Mouse (Mus musculus): ENCODE measurements at regions not wholly inside any gene's neighbourhood (a gene's known extent, or its start where the extent isn't known, plus 50 kb on each side); places are given as distances from the start of the nearest gene placed in this dataset.

DNA sequence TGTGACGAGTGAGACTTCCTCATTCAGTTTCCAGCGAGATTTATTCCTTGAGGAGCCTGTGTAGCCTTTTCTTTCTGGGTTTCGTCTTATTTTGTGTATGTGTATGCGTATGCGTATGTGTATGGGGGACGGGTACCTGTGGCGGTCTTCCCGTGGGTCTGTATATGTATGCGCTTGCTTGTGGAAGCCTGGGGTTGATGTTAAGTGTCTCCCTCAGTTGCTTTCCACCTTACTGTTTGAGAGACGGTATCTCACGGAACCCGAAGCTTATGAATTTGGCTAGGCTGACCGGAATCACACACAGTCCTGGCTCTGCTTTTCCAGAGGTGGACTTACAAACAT, 87.1 kb downstream of the Ankrd50 start:
- no peak for DNase-seq (ENCODE audit: low spot score)

DNA sequence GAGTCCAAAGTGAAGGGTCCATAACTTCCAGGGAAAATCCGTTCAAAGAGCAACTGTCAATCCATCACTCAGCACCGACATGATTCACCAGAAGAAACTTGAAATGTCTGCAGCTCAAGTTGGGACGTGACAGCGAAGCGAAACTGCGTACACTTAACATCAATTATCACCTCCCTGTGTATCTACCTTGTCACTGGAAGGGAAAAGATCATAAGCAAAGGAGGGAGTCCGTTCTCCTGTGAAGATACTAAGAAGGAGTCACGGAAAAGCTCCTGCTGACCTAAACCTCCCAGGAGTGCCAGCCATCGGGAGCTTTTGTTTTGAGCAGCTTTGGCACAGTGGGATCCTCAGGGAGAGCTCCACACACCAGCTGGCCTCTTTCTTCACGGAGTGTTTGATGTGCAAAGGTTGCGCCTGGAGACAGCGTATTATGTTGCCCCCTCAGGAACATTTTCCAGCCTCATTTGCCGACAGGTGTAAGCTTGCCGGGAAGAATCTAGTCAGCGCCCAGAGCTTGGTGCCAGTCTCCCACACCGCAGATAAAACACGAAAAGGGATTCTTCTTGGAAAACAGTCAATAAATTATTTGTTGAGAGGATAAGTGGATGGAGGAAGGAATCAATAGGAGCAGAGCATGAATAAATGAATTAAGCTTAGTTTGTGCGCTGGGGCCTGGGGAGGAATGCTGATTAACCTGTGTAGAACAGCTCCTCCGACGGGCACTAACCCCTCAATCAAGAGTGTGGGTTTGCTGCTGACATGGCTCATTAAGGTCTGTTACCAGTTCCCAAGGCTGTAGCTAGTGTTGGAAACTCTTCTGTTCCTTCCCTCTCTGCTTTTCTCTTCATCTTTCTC, 87.7 kb downstream of the Ankrd50 start:
- DNase-seq (ENCODE audit: low spot score), result no peak

DNA sequence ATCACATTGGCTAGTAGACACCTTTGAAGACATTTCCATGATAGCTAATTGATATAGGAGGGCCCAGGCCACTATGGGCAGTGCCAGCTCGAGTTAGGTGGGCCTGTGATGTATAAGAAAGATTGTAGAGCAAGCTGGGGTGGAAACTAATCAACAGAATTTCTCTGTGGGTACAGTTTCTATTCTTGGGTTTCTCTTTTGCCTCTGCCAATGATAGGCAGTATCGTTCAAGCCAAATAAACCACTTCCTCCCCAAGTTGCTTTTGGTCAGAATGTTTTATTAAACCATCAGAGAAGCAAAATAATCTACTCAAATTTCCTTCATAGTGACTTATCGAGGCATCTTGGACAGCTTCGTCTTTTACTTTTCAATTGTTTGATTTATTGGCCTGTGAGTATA, 90.3 kb downstream of the Ankrd50 start:
- DNase-seq (ENCODE audit: low spot score), result no peak

DNA sequence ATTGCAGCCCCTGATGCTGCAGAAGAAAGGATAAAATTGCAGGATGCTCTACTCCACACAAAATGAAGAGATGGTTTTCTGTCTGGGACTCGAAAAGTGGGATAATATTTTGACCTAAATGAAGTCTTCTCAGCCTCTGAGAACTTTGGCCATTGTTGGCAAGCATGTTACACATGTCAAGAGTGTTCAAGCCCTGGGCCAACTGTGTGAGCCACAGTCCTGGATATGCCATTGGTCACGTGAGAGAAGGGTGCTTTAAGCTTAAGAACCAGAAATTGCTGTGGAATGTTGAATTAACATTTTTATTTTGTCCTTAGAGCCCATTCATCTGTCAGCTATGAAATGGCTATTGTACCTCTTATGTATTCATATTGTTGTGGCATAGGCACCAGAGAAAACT, 95.0 kb downstream of the Ankrd50 start:
- DNase-seq (ENCODE audit: low spot score), result no peak

DNA sequence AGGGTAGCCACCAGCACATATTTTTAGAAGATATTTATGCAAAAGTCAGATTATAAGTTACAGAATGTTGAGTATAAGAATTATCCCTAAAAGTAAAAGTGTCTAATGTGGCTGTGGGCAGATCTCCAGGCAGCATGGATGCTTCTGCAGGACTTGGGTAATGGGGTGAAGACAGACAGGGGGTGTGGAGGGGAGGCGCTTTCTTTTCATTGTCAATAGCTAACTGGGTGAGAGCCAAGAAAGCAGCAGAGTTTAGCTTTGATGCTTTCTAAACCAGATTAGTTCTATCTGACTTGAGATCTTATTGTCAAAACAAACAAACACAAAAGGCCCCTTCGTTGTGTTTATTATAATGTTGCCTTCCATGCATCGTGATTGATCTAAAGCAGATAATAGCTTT, 95.7 kb downstream of the Ankrd50 start:
- DNase-seq (ENCODE audit: low spot score), result no peak

DNA sequence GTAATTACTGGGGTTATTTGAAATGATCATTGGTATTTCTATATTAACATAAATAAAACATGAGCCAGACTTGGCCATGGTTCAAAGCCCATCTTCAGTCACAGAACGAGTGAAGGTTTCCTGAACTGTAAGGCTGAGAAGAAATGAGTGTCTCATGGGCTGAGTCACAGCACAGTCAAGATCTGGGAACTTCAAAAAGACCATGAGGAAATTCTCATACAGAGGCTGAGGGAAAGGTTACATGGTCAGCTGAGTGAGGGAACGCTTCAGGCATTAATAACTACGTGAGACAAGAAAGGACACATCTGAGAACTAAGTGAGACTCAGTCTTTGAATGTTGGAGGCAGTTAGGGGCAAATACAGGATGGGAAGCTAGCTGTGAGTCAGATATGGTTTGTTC, 101.9 kb downstream of the Ankrd50 start:
- no peak for DNase-seq (ENCODE audit: low spot score)

DNA sequence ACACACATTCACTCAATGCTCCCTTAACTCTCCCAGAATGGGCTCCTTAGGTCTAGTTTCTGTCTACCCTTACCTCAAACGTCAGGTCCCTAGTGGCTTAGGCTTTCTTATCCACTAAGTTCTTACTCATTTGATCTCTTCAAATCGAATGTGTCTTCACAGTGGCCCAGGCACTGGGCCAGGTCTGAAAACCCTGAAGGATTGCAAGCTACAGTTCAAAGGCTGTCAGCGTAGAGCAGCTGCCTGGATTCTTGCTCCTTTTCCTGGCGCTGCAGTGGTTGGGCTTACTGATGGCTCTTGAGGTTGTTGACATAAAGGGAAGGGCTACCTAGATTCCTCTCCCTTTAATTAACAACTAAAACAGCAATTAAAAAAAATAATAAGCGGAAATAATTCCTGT, 103.0 kb downstream of the Ankrd50 start:
- no peak for DNase-seq (ENCODE audit: low spot score)

DNA sequence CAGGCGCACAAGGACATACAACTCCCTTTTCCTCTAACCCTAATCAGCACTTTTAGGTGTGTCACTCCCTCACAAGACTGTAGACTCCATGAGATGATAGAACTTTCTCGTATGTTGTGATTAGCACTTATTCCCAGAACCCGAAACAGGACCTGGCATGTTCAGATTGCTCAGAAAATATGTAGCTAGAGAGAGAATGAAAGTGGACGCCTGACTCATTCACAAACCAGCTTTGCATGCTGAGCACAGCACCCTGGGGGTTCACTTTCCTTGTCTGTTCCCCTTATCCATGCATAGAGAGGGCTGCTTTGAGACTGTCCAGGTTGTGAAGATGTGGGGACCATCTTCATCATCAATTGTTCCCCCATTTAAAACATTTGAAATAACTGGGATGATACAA, 111.0 kb downstream of the Ankrd50 start:
- no peak for DNase-seq (ENCODE audit: low spot score)

DNA sequence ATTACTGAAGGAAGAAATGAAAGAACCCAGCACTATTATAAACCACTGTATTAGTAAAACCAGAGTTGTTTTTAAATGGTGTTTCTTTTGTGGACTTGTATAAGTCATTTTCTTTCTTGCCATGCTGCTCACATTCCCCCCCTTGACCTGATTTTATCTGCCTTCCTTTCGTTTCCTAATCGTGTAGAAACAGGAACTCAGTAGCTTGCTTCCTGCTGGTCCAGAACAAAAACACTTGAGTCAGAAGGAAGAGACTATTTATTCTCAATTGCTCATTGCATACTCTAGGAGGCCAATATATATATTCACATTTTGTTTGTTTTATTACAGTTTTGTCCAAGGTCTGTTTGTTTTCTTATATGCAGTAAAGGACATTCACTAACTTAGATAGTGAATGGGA, 112.9 kb downstream of the Ankrd50 start:
- no peak for DNase-seq (ENCODE audit: low spot score)

DNA sequence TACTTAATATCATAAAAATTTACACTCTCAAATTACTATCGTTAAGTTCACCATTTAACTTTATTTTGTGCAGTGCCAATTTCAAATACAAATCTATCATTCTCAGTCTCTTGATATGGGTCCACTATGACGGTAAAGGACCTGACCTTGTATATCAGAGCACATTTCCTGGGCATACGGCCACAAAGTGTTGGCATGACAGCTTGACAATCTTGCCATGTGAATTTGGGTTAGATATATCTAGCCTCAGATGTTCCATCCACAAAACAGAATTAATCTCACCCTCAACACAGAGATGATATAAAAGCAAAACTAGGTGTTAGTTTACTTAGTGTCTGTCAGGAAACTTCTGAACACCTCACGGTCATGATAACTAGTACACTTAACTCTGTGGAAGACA, 120.8 kb downstream of the Ankrd50 start:
- no peak for DNase-seq (ENCODE audit: low spot score)

DNA sequence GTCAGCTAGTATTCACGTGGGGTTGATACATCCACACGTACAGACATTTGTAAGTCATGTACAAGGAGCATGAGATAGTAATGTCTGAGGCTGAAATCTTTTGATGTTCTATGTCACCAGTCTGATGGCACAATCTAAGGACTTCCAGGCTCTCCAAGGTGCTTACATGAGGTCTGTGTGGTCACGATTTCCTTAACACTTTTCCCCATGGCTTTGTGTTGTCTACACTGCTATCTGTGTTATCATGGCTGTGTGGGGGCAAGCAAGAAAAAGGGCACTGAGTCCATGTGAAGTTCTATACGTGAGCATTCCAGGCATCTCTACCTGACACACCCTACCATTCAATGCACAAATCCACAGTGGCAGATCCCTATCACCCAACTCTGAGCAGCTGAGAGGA, 123.2 kb downstream of the Ankrd50 start:
- DNase-seq (ENCODE audit: low spot score), result no peak

DNA sequence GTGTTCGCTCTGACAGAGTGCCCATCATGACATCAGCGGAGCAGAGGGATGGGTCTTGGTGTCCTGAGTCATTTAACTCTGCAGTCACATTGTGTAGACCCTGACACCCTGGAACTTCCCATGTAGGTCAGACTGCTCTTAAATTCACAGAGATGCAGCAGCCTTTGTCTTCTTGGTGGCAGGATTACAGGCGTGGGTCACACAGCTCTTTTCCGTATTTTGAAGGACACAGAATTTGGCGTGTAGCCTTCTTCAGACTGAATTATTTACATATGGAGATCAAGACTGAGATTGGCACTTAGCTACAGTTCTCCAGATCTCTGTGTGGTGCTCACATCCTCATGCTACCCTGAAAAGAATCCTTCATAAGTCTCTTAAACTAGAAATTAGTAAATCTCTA, 123.7 kb downstream of the Ankrd50 start:
- no peak for DNase-seq (ENCODE audit: low spot score)

DNA sequence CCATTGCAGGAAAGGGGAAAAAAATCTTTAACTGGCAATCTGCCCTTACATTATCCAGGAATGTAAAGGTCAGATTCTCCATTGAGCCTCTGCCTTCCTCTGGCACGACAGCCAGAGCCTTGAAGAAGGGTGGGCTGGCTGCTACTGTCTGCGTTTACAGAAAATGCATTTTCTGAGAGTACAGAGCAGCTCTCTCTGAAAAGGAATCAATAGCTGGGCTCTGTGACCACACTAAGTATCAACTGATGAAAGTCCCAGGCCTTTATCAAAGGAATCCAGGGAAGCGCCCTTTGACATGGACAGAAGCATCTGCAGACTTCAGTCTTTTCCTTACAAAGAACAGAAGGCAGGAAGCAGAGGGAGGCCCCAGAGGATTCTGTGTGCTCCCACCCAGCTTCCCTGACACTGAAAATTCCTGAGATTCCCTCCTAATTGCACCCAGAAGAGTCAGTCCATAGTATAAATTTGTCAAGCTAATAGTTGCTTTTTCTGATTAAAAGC, 124.2 kb downstream of the Ankrd50 start:
- no peak for DNase-seq (ENCODE audit: low spot score)

DNA sequence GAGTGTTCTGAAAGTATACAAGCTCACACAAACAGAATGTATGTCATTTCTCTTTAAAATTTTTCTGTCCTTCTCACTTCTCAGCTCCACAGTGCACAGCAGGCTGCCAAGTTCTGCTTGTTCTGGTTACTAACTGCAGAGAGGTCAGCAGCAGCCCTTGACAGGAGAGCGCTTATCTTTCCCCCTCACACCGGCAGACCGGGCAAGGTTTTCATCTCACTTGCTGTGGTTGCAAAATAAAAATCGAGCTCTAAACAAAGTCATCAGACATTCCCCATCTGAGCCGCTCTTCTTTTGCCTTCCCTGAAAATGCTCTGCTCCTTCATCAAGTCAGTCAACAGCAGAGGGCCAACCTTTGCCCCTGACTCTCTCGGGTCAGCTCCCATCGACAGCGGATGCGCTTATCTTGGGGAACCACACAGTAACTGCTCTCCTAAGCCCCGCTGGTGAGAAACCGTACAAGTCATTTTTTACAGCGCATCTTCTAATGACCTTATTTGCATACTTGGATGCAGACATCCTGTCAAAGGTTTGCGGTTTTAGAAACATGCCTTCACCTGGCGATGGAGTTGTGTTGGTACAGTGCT, 126.6 kb downstream of the Ankrd50 start:
- DNase-seq (ENCODE audit: low spot score), result no peak

DNA sequence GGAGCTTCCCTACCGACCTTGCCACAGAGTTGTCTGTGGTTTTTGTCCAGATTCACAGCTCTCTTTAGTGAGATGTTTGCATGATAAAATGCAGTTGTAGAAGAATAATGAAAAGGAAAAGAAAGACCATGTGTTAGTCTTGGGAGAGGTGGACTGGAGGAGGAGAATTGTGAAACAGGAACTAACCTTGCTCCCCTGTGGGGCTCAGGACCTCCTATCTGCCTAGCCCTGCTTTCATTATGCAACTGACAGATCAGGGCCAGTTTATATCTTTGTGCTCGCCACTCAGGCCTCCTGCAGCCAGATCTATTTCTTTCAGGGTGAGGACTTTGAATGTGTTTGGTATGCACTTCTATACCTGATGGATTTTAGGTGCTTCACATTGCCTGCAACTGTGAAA, 140.4 kb downstream of the Ankrd50 start:
- DNase-seq (ENCODE audit: low spot score), result no peak

DNA sequence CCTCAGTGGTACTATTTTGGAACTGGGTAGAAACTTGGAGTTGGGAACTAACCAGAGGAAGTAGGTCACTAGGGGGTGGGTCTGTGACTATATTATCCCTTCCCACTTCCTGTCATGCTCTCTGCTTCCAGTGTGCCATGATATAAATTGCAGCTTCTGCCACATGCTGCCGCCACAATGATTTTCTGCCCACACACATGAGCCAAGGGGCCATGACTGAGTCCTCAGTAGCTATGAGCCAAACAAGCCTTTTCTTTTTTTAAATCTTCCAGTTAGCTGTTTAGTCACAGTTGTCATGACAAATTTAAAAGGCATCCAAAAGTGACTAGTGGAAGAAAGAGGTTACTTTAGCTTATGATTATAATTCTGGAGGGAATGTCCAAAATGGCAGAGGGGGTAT, 143.0 kb downstream of the Ankrd50 start:
- DNase-seq (ENCODE audit: low spot score), result no peak

DNA sequence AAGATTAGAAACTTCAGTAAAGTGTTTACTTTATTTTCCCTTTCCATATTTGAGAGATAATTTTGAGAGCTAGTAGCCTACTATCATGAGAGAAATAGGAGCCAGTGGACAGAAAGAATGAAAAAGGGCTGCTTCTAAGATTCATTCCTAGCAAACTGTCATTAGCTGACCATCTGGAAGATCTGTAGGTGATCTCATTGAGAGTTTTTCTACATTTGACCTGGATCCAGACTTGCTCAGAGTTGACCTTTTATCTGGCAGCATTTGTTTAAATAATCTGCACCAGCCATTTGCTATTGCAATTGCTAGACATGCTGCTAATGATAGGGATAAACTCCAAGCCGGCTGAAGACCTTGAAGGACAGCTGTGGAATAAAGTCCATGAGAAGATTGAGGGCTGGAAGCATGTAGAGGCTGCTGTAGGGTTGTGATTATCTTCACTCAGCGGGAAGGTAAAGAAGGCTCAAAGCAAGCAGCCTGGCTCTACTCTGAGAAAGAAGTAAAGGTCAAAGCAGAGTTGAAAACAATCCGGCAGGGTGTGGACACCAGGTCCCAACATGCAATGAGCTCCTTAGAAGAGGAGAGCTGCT, 151.2 kb downstream of the Ankrd50 start:
- DNase-seq (ENCODE audit: low spot score), result no peak

DNA sequence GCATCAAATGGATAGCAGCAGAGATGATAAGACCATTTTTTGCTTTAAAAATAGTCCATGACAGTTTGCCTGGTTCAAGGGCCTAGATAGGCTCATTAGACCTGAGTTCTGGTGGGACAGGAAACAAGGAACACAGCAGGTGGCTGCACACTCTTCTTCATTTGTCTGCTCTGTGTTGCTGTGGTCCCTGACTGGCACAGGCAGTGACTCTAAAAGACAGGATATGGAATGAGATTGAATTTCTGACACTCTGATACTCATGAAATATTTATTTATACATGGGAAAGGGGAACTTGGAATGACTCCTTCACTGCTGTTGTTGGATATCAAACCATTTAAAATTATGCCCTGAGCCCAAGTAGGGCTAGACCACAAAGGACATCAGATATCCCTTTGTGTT, 153.5 kb downstream of the Ankrd50 start:
- DNase-seq (ENCODE audit: low spot score), result no peak

DNA sequence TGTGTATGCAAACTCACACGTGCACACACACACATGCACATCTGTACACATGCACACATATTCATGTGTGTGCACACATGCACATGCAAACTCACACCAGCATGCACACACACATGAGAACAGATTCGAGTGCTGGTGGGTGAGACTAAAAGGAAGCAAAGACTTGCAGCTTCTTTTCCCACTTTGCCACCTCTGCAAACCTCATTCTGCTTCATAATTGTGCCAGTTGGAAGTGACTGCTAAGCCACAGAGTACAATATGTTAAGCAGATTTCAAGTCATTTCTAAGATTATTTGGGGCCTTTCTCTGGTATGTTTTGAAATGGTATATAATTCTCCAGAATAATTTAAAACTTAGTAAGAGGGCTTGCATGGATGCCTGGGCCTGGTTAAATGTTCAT, 157.4 kb downstream of the Ankrd50 start:
- DNase-seq (ENCODE audit: low spot score), result no peak

DNA sequence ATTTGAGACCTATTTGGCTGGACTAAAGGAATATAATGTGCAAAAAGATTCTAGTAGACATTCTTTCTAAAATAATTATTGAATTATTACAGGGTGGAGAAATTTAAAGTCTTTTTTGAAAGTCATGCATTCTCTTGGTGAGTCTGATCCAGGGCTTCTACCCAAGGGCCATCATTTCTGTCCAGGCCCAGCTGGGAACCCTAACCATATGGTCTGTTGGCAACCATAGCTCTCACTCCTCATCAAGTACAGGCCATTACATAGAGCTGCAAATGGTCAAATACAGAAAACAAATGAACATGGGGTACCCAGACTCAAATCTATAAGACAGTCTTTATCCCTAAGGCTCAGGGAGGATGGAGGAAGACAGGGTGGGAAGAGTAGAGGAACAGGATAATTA, 158.4 kb downstream of the Ankrd50 start:
- no peak for DNase-seq (ENCODE audit: low spot score)

DNA sequence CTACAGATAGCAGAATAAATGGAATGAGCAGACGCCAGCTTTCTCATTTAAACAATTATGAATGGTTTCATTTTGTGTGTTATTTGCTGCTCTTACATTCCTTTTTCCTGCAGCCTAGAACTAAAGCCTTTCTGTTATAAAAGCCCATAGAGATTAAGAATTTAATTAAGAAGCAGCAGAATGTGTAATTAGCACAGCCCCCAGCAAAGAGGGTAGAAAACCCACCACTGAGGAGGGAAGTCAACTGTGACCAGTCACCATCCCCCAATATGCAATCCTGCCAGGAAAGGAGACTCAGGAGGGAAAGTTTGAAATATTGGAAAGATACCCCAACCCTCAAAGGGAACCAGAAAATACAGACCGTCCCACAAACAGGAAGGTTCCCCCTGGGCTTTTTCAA, 160.0 kb downstream of the Ankrd50 start:
- DNase-seq (ENCODE audit: low spot score), result no peak

DNA sequence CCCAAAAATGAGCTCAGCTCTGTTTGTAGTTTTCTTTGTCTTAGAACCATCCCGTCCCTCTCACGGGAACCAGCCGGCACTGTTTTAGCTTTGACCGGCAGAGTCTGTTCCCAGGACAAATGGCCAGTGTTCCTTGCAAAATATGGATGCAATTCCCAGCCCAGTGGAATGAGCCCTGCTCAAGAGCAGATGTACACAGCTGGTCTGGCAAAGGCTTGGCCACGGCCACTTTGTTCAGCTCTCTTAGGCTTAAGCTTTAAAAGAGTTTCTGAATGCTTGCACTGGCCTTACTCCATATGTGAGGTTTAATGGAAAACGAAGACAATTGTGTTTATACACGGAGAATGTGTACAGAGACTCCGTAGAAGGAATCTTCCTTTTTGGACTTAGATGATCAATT, 162.2 kb downstream of the Ankrd50 start:
- no peak for DNase-seq (ENCODE audit: low spot score)

DNA sequence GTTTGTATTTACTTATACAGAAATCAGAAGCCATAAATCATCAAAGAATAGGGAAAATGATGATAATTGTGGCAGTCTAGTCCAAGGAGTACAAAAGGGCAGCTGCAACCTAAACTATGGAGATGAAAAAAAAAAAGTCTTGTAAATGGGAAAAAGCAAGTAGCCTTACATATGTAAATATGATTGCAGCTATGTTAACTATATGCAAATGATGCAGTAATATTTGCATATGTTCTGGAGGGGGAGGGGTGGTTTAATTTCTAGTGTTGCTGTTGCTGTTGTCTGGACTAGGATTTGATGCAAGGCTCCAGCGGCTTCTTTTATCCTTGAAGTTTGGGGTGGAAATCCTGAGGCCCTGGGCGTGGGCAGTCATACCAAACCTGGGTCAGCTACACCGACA, 163.0 kb downstream of the Ankrd50 start:
- no peak for DNase-seq (ENCODE audit: low spot score)
